Mouse (Mus musculus): ENCODE data around the gene Wdr66. TPM values are rescaled to one million over a fixed set of nuclear protein-coding genes. Genes with fewer than 3 reads are reported as not detected.

Gene Wdr66
- polyA plus RNA-seq, 1 experiment: 1.3 TPM

DNA sequence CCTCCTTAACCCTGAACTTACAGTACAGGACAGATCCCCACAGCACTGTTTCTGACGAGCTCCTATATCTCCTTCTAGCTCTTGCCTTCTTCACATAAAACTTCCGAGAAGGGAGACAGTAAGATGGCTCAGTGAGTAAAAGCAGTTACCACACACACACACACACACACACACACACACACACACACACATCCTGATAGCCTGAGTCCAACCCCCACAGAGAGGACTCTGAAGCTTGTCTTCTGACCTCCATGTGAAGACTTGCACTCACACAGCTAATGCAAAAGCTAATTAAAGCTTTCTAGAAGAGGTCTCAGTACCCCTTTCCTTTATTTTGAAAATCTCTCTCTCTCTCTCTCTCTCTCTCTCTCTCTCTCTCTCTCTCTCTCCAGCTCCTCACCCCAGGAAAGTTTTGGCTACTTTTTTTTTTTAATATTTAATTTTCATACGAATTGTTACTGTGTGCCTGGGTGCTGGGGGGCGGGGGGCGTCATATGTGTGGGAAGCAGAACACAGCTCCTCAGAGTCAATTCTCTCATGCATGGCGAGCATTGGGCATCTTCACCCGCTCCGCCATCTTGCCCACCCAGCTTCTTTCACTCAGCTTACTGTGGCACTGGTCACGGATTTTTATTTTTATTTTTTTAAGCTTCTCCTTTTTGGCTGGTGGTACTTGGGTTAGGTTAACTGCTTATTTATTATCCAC is 24.9 kb downstream of the Wdr66 start:
- H3K27ac ChIP-seq (ENCODE audit: insufficient read depth, low read length): no peak overlapping the region
- H3K27me3 ChIP-seq (ENCODE audit: control insufficient read depth, insufficient read depth, low read length): no peaks in the 10 kb centered on the region
- TF ChIP-seq CTCF (IDR thresholded peaks at IDR 0.05; ENCODE audit: borderline replicate concordance, insufficient read depth, low read depth, low read length) (no peak), POLR2A (IDR thresholded peaks at IDR 0.05; ENCODE audit: borderline replicate concordance, insufficient read depth, low read length) (no peak)
- H3K4me3 ChIP-seq (replicated peaks; ENCODE audit: insufficient read depth, low read depth, low read length): no peak overlapping the region
- no peaks in the 10 kb centered on the region; the same call in 1 of the 2 replicates for H3K4me1 ChIP-seq (ENCODE audit: control insufficient read depth, insufficient read depth, low read length)
- WGBS: 62% methylated on average over 9 of the region's 9 CpGs
- DNase-seq: no peak

DNA sequence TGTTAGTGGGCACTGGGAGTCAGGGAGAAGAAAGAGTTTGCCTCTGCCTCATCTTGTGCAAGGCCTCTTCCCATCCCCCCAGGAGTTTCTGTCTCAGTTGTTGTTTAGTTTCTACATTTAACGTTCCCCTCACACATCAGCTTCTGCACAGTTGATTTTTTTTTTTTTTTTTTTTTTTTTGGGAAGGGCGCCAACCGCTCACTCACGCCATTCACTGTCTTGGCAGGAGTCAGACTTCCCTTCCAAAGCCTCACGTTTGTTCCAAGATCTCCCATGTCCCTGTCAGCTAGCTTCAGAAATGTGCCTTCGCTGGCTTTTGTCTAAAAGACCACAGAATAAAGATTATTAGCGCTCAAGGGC is 25.4 kb downstream of the Wdr66 start:
- DNase-seq: peak in 1 of 2 experiments; percentile 33
- H3K27me3 ChIP-seq (ENCODE audit: control insufficient read depth, insufficient read depth, low read length): no peaks in the 10 kb centered on the region
- no peak for TF ChIP-seq CTCF (IDR thresholded peaks at IDR 0.05; ENCODE audit: borderline replicate concordance, insufficient read depth, low read depth, low read length)
- no peak for TF ChIP-seq POLR2A (IDR thresholded peaks at IDR 0.05; ENCODE audit: borderline replicate concordance, insufficient read depth, low read length)
- H3K4me1 ChIP-seq (ENCODE audit: control insufficient read depth, insufficient read depth, low read length): no peaks in the 10 kb centered on the region; the same call in 1 of the 2 replicates
- no peak overlapping the region for H3K27ac ChIP-seq (ENCODE audit: insufficient read depth, low read length)
- WGBS: 7% methylated on average over 7 of the region's 7 CpGs
- H3K4me3 ChIP-seq (replicated peaks; ENCODE audit: insufficient read depth, low read depth, low read length): no peak overlapping the region

DNA sequence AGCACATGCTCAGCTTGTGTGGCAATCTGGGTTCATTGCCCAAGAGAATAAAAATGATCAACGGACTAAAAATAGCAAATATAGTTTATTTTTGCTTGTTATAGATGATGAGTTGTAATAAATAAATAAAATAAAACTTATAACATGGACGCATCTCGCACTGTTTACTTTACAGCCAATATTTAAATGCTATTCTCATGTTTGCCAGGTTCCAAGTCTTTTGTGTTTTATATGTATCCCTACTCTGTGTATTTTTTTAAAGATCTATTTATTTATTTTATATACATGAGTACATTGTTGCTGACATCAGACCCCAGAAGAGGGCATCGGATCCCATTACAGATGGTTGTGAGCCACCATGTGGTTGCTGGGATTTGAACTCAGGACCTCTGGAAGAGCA is 25.8 kb downstream of the Wdr66 start:
- Histone ChIP-seq H3K27me3 (ENCODE audit: control insufficient read depth, insufficient read depth, low read length) (no peaks in the 10 kb centered on the region), H3K4me1 (ENCODE audit: control insufficient read depth, insufficient read depth, low read length) (no peaks in the 10 kb centered on the region; the same call in 1 of the 2 replicates), H3K27ac (ENCODE audit: insufficient read depth, low read length) (no peak overlapping the region), H3K4me3 (replicated peaks; ENCODE audit: insufficient read depth, low read depth, low read length) (no peak overlapping the region)
- TF ChIP-seq CTCF (IDR thresholded peaks at IDR 0.05; ENCODE audit: borderline replicate concordance, insufficient read depth, low read depth, low read length) (no peak), POLR2A (IDR thresholded peaks at IDR 0.05; ENCODE audit: borderline replicate concordance, insufficient read depth, low read length) (no peak)
- WGBS: 55% methylated on average over 4 of the region's 4 CpGs
- DNase-seq: no peak

DNA sequence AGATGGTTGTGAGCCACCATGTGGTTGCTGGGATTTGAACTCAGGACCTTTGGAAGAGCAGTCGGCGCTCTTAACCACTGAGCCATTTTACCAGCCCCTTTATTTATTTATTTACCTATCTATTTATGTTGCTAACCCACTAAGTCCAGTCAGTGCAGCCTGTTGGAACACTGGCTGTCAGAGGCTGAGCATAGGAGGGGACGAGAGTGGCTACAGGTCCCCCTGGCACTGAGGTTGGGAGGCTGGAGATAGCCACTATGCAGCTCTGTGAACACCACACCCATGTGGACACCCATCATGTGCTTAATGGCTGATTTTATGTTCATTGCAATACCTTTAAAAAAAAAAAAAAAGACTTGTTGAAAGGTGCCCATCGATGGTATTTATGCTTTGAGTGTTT is 27.3 kb downstream of the Wdr66 start:
- H3K4me3 ChIP-seq (replicated peaks; ENCODE audit: insufficient read depth, low read depth, low read length): no peak overlapping the region
- H3K4me1 ChIP-seq (ENCODE audit: control insufficient read depth, insufficient read depth, low read length): no peaks in the 10 kb centered on the region; the same call in 1 of the 2 replicates
- no peaks in the 10 kb centered on the region for H3K27me3 ChIP-seq (ENCODE audit: control insufficient read depth, insufficient read depth, low read length)
- H3K27ac ChIP-seq (ENCODE audit: insufficient read depth, low read length): no peak overlapping the region
- WGBS: 89% methylated on average over 4 of the region's 4 CpGs
- TF ChIP-seq POLR2A (IDR thresholded peaks at IDR 0.05; ENCODE audit: borderline replicate concordance, insufficient read depth, low read length) (no peak), CTCF (IDR thresholded peaks at IDR 0.05; ENCODE audit: borderline replicate concordance, insufficient read depth, low read depth, low read length) (no peak)
- DNase-seq: no peak

DNA sequence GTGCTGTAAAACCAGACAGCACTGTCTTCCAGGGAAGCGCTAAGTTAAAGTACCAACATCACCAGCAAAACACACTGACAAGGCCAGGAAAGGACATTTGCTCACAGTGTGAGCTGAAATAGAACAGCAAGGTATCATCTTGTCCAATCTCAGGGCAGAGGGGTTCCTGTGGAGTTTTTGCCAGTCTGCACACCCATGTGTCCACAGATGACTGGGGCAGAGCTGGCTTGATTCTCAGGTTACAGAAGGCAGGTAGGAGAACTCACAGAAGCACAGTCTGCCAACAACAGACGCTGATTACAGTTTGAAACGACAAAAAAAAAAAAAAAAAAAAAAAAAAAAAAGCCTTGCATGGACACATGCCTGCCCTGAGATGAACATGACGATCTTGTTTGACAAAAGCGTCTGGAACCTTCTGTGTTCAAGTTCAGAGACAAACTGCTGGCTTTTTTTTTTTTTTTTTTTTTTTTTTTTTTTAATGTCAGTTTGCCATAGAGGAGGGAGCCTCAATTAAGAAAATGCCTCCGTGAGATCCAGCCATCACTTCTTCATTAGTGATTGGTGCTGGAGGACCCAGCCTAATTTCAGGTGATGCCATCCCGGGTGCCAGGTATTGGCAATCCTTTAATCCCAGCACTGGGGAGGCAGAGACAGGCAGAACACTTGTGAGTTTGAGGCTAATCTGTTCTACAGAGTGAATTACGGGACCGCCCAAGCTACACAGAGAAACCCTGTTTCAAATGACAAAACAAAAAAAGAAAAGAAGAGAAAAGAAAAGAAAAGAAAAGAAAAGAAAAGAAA is 29.6 kb downstream of the Wdr66 start:
- peak; percentile 42 to 76 for DNase-seq
- H3K4me1 ChIP-seq (ENCODE audit: control insufficient read depth, insufficient read depth, low read length): no peaks in the 10 kb centered on the region; the same call in 1 of the 2 replicates
- no peak overlapping the region for H3K4me3 ChIP-seq (replicated peaks; ENCODE audit: insufficient read depth, low read depth, low read length)
- no peak overlapping the region for H3K27ac ChIP-seq (ENCODE audit: insufficient read depth, low read length)
- no peak for TF ChIP-seq POLR2A (IDR thresholded peaks at IDR 0.05; ENCODE audit: borderline replicate concordance, insufficient read depth, low read length)
- TF ChIP-seq CTCF (IDR thresholded peaks at IDR 0.05; ENCODE audit: borderline replicate concordance, insufficient read depth, low read depth, low read length): no peak
- H3K27me3 ChIP-seq (ENCODE audit: control insufficient read depth, insufficient read depth, low read length): no peaks in the 10 kb centered on the region
- WGBS: 23% methylated on average over 9 of the region's 9 CpGs

DNA sequence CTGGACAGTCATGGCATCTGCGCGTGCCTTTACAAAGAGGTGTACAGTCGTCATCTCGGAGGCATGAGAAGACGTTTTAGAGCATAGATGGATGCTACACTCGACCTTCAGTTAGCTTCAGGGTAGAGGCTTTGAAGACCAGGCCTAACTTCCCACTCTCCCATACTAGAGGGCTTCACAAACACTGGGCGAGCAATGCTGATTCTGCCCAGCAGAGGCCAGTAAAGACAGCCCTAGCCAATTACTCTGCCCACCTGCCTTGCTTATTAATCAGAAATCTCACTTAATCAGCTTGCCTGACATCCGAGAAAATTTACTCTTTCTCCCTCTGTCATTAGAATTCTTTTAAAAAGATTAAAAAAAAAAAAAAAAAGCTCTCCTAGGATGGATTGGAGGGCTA is 33.3 kb downstream of the Wdr66 start:
- DNase-seq: peak; percentile 26 to 39
- Histone ChIP-seq H3K27me3 (ENCODE audit: control insufficient read depth, insufficient read depth, low read length) (no peaks in the 10 kb centered on the region), H3K27ac (ENCODE audit: insufficient read depth, low read length) (no peak overlapping the region), H3K4me3 (replicated peaks; ENCODE audit: insufficient read depth, low read depth, low read length) (no peak overlapping the region), H3K4me1 (ENCODE audit: control insufficient read depth, insufficient read depth, low read length) (no peaks in the 10 kb centered on the region; the same call in 1 of the 2 replicates)
- TF ChIP-seq POLR2A (IDR thresholded peaks at IDR 0.05; ENCODE audit: borderline replicate concordance, insufficient read depth, low read length) (no peak), CTCF (IDR thresholded peaks at IDR 0.05; ENCODE audit: borderline replicate concordance, insufficient read depth, low read depth, low read length) (peak; percentile 61)
- WGBS: 47% methylated on average over 8 of the region's 8 CpGs

DNA sequence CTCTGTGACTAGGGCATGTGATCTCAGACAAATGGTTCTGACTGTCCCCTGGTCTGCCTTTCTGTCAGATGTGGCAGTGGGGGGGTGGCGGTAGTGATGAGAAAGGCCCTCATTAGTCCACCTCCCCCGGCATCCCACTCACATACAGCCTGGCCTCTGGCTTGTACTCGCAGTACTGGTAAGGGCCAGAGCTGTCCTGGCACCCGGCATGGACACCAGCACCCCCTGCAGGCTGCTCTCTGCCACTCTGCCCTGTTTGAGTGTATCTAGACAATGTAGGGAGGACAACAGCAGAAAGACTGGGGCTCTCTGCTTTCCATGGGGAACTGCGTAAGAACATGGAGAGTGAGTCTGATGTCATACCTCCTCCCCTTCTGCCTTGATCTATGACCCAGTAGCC is 36.2 kb downstream of the Wdr66 start:
- Histone ChIP-seq H3K4me1 (ENCODE audit: control insufficient read depth, insufficient read depth, low read length) (no peaks in the 10 kb centered on the region), H3K27me3 (ENCODE audit: control insufficient read depth, insufficient read depth, low read length) (no peaks in the 10 kb centered on the region), H3K27ac (ENCODE audit: insufficient read depth, low read length) (no peak overlapping the region), H3K4me3 (replicated peaks; ENCODE audit: insufficient read depth, low read depth, low read length) (no peak overlapping the region)
- no peak for TF ChIP-seq CTCF (IDR thresholded peaks at IDR 0.05; ENCODE audit: borderline replicate concordance, insufficient read depth, low read depth, low read length)
- no peak for TF ChIP-seq POLR2A (IDR thresholded peaks at IDR 0.05; ENCODE audit: borderline replicate concordance, insufficient read depth, low read length)
- WGBS: 80% methylated on average over 5 of the region's 5 CpGs
- no peak for DNase-seq

DNA sequence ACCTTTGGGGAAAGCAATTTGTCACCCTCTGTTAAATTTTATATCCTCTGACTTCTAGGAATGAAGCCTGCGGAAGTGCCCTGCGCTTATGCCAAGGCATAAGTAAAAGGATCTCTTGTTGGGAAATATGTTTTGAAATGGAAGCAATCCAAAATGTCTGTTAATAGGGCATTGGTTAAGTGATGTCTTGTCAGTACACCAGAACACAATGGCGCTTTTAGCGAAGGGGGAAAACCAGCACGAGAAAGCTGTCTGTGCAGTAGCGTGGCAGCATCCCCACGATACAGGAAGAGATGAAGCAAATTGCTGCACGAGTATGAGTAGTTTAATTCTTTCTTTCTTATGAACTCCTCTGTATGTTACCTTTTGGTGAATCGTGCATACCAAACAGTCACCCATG is 42.8 kb downstream of the Wdr66 start:
- H3K27ac ChIP-seq (ENCODE audit: insufficient read depth, low read length): no peak overlapping the region
- no peaks in the 10 kb centered on the region for H3K4me1 ChIP-seq (ENCODE audit: control insufficient read depth, insufficient read depth, low read length)
- H3K27me3 ChIP-seq (ENCODE audit: control insufficient read depth, insufficient read depth, low read length): no peaks in the 10 kb centered on the region
- DNase-seq: no peak
- TF ChIP-seq CTCF (IDR thresholded peaks at IDR 0.05; ENCODE audit: borderline replicate concordance, insufficient read depth, low read depth, low read length) (no peak), POLR2A (IDR thresholded peaks at IDR 0.05; ENCODE audit: borderline replicate concordance, insufficient read depth, low read length) (no peak)
- 57% methylated on average over 9 of the region's 9 CpGs for WGBS
- H3K4me3 ChIP-seq (replicated peaks; ENCODE audit: insufficient read depth, low read depth, low read length): no peak overlapping the region
